Mouse (Mus musculus) kidney, postnatal 0 days (tissue): Measurements from ENCODE around the gene Alad. TPM values are rescaled to one million over a fixed set of nuclear protein-coding genes. Genes with fewer than 3 reads are reported as not detected.

Experiments
- ATAC-seq: fragments of 200-750 bp; cut with Nextera tagmentation; replicated peaks from 2 replicates; pipeline ENCODE4 v1.8.0; 2017; ENCODE audit warnings: low read depth, moderate number of reproducible peaks, moderate TSS enrichment, moderate library complexity; ENCODE audit not compliant: low FRiP score
- DNase-seq: peaks from one replicate; pipeline ENCODE4 v3.0.0-alpha.2; 2016; ENCODE audit warnings: low spot score
- H3K27ac ChIP-seq: fragments of 300-500 bp; sonication (generic); 2 replicates; pipeline ENCODE4 v1.5.1; 2014; ENCODE audit warnings: mild to moderate bottlenecking
- H3K27me3 ChIP-seq: fragments of 300-500 bp; sonication (generic); 2 replicates; pipeline ENCODE4 v1.6.1; 2014; ENCODE audit warnings: low read length, mixed read lengths; ENCODE audit not compliant: insufficient read depth
- H3K36me3 ChIP-seq: fragments of 300-500 bp; sonication (generic); 2 replicates; pipeline ENCODE4 v1.6.1; 2014; ENCODE audit warnings: low read length, mixed read lengths; ENCODE audit not compliant: insufficient read depth
- H3K4me1 ChIP-seq: fragments of 300-500 bp; sonication (generic); replicated peaks from 2 replicates; pipeline ENCODE4 v1.6.1; 2014; ENCODE audit warnings: antibody characterized with exemption, low read length, mixed read lengths; ENCODE audit not compliant: insufficient read depth
- H3K4me2 ChIP-seq: fragments of 300-500 bp; sonication (generic); 2 replicates; pipeline ENCODE4 v1.6.1; 2014; ENCODE audit warnings: mild to moderate bottlenecking, low read length, moderate library complexity, mixed read lengths
- H3K4me3 ChIP-seq: fragments of 300-500 bp; sonication (generic); replicated peaks from 2 replicates; pipeline ENCODE4 v1.5.1; 2014; ENCODE audit warnings: low read depth, low read length
- H3K9ac ChIP-seq: fragments of 300-500 bp; sonication (generic); 2 replicates; pipeline ENCODE4 v1.6.1; 2014; ENCODE audit warnings: low read depth, low read length
- H3K9me3 ChIP-seq: fragments of 300-500 bp; sonication (generic); replicated peaks from 2 replicates; pipeline ENCODE4 v1.6.1; 2016; ENCODE audit warnings: low read length, inconsistent platforms, mixed read lengths
- CTCF ChIP-seq: IDR thresholded peaks from 2 replicates; pipeline ENCODE4 v1.5.1; 2016; ENCODE audit warnings: antibody characterized with exemption, low read depth, mild to moderate bottlenecking, moderate library complexity
- WGBS: fragments of 180-500 bp; shearing (Covaris S2); extraction: QIAGEN DNeasy Blood & Tissue Kit; methylation state at CpG from one replicate; pipeline ENCODE4 v1.1.7; 2014; 5-methylcytosine and 5-hydroxymethylcytosine counted together
- polyA plus RNA-seq: library from polyadenylated mRNA; unstranded; fragments of >200 nt; fragmentation: Nextera tagmentation; extraction: Ambion mirVana; gene quantifications from 2 replicates; pipeline ENCODE4 v1.2.1, GENCODE M21; 2015

Alad gene
- polyA plus RNA-seq, 1 experiment from 2014 or later = 109 TPM

GRCm38 (mm10) chr4:62518416-62519121, 1.1 kb downstream of the Alad start:
- Histone ChIP-seq H3K9ac (peak overlapping the region; percentile 78), H3K4me2 (peak overlapping the region; percentile 88), H3K27me3 (no peaks in the 10 kb centered on the region), H3K4me3 (peak overlapping the region; percentile 83), H3K36me3 (no peaks in the 10 kb centered on the region), H3K9me3 (no peaks in the 10 kb centered on the region), H3K4me1 (peaks cover 38% of the 10 kb centered on the region), H3K27ac (peak overlapping the region; percentile 90)
- DNase-seq (no peak), ATAC-seq (peak; percentile 17; the same call in 1 of the 2 replicates)
- peak; percentile 16; the same call in 1 of the 2 replicates for TF ChIP-seq CTCF
- WGBS = 29% methylated on average over 13 of the region's 13 CpGs

- Histone ChIP-seq H3K9me3 (no peaks in the 10 kb centered on the region), H3K27ac (peak overlapping the region; percentile 90; the same call in 1 of the 2 replicates), H3K27me3 (no peaks in the 10 kb centered on the region), H3K36me3 (peaks cover 7% of the 10 kb centered on the region; the same call in 1 of the 2 replicates), H3K4me3 (peak overlapping the region; percentile 83; the same call in 1 of the 2 replicates), H3K9ac (peak overlapping the region; percentile 78; the same call in 1 of the 2 replicates), H3K4me1 (peaks cover 38% of the 10 kb centered on the region), H3K4me2 (peak overlapping the region; percentile 88)
- WGBS = 58% methylated on average over 10 of the region's 10 CpGs
- TF ChIP-seq CTCF = no peak
- DNase-seq = no peak
- no peak for ATAC-seq
Measured at GRCm38 (mm10) chr4:62517538-62518415, 1.9 kb downstream of the Alad start.

GRCm38 (mm10) chr4:62517046-62517445, 2.7 kb downstream of the Alad start:
- no peak for TF ChIP-seq CTCF
- ATAC-seq (no peak), DNase-seq (no peak)
- Histone ChIP-seq H3K9me3 (no peaks in the 10 kb centered on the region), H3K4me3 (no peak overlapping the region), H3K27ac (peak overlapping the region; percentile 90), H3K4me2 (no peak overlapping the region), H3K36me3 (peaks cover 10% of the 10 kb centered on the region), H3K4me1 (peaks cover 38% of the 10 kb centered on the region), H3K9ac (no peak overlapping the region), H3K27me3 (no peaks in the 10 kb centered on the region)
- WGBS = 86% methylated on average over 8 of the region's 8 CpGs

- 85% methylated on average over 1 of the region's 1 CpGs for whole genome bisulfite sequencing
- Histone ChIP-seq H3K4me1 (peaks cover 38% of the 10 kb centered on the region), H3K9ac (no peak overlapping the region), H3K27me3 (no peaks in the 10 kb centered on the region), H3K4me2 (no peak overlapping the region), H3K36me3 (peaks cover 14% of the 10 kb centered on the region), H3K4me3 (no peak overlapping the region), H3K27ac (peak overlapping the region; percentile 81), H3K9me3 (no peaks in the 10 kb centered on the region)
- DNase-seq (no peak), ATAC-seq (no peak)
- no peak for TF ChIP-seq CTCF
Measured at GRCm38 (mm10) chr4:62516579-62516978, 3.1 kb downstream of the Alad start.

DNA sequence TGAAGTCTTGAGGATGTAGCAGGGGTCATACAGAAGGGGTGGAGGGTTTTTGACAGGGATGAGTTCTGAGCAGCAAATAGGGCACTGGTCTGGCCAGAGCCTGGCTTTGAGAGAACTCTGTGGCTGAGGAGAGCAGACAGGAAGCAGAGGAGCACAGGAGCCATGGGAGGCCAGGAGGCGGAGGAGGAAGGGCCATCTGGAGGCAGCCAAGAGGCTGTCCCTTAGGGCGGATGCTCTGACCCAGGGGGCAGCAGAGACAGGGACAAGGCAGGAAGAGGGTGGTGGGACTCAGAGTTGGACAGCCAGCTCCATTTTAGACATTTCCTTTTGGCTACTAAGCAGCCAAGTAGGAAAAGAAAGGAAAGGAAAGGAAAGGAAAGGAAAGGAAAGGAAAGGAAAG, 3.6 kb downstream of the Alad start:
- H3K4me1 ChIP-seq = peaks cover 38% of the 10 kb centered on the region
- ATAC-seq (no peak), DNase-seq (peak; percentile 60)
- 12% methylated on average over 2 of the region's 2 CpGs for WGBS
- no peaks in the 10 kb centered on the region for H3K9me3 ChIP-seq
- H3K4me3 ChIP-seq = no peak overlapping the region
- H3K27me3 ChIP-seq = no peaks in the 10 kb centered on the region
- peaks cover 19% of the 10 kb centered on the region for H3K36me3 ChIP-seq
- peak overlapping the region; percentile 1; the same call in 1 of the 2 replicates for H3K9ac ChIP-seq
- 0 out of 2 replicates have a peak overlapping the region, but pooled peaks have one; percentile 7 for H3K4me2 ChIP-seq
- peak overlapping the region; percentile 81 for H3K27ac ChIP-seq
- TF ChIP-seq CTCF = peak; percentile 36

- Histone ChIP-seq H3K36me3 (peaks cover 24% of the 10 kb centered on the region), H3K9me3 (no peaks in the 10 kb centered on the region), H3K4me2 (0 out of 2 replicates have a peak overlapping the region, but pooled peaks have one; percentile 7), H3K9ac (peak overlapping the region; percentile 1; the same call in 1 of the 2 replicates), H3K4me3 (no peak overlapping the region), H3K27ac (peak overlapping the region; percentile 81), H3K4me1 (peaks cover 38% of the 10 kb centered on the region), H3K27me3 (no peaks in the 10 kb centered on the region)
- TF ChIP-seq CTCF = no peak
- no peak for ATAC-seq
- 60% methylated on average over 3 of the region's 3 CpGs for WGBS
- no peak for DNase-seq
Measured at GRCm38 (mm10) chr4:62515490-62515889, 4.2 kb downstream of the Alad start.
